Mouse (Mus musculus): ENCODE results near the gene Pdcd11. TPM values are rescaled to one million over a fixed set of nuclear protein-coding genes. Genes with fewer than 3 reads are reported as not detected.

Gene Pdcd11
- polyA plus RNA-seq (2012; rRNA removed): 18.0 and 20.8 TPM in 2 replicates
- polyA plus RNA-seq (2014; fragmentation: Nextera tagmentation; extraction: Ambion mirVana): 11.0 and 11.1 TPM in 2 replicates

DNA sequence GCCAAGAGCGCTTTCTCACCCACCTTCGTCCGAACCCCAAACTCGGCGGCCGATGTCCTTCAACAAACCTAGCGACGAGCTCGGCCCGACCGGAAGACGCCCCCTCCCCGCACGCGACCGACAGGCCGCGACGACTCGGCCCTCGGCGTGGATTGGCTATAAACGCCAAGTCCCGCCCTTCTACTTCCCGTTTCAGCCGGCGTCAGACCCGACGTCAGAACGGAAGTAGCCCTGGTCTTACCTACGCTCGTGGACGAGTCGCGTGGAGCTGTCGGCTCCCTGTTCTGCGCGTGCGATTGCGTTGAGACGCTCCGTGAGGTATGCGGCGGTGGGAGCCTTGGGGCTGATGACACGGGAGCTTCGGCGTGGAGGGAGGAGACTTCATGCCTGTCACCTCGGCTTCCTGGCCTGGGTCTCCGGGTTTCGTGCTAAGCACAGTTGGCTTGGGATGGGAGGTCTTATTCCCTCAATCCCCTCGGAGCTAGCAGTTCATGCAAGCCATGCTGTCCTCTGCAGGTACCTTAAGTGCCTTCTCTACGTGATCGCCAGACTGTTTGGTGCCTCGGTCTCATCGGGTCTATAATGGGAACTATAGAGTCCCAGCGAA, at the start of gene Pdcd11, which contains the start of gene Usmg5:
TSS of gene Pdcd11 (plus strand) at position 219 of the 607 bp plus-strand sequence.
TSS of gene Usmg5 (minus strand) at position 98 of the 607 bp plus-strand sequence.
- Histone ChIP-seq H3K4me1 (ENCODE audit: control insufficient read depth, insufficient read depth, low read length) (peaks cover 10% of the 10 kb centered on the region), H3K9ac (ENCODE audit: low read depth, low read length, severe bottlenecking) (peak within 1 kb of the TSS; percentile 93), H3K4me3 (replicated peaks; ENCODE audit: low read length) (peak within 1 kb of the TSS; percentile 94), H3K4me2 (replicated peaks; ENCODE audit: low read depth, low read length, severe bottlenecking) (peak within 1 kb of the TSS; percentile 91), H3K27ac (replicated peaks; ENCODE audit: low read depth, low read length) (peak within 1 kb of the TSS; percentile 79), H3K27me3 (ENCODE audit: control insufficient read depth, insufficient read depth, low read length) (no peaks in the 10 kb centered on the region), H3K9me3 (ENCODE audit: control insufficient read depth, low read length) (no peaks in the 10 kb centered on the region), H3K36me3 (ENCODE audit: control insufficient read depth, insufficient read depth, low read length) (peaks cover 39% of the 10 kb centered on the region)
- ATAC-seq (ENCODE audit: low FRiP score, low read depth) (peak; percentile 100), DNase-seq (ENCODE audit: low spot score) (peak; percentile 96)
- peak; percentile 66; the same call in 1 of the 2 replicates for TF ChIP-seq POLR2A (IDR thresholded peaks at IDR 0.05; ENCODE audit: borderline replicate concordance, extremely low read depth, insufficient read depth, insufficient read length)
- 2% methylated on average over 54 of the region's 56 CpGs for WGBS

DNA sequence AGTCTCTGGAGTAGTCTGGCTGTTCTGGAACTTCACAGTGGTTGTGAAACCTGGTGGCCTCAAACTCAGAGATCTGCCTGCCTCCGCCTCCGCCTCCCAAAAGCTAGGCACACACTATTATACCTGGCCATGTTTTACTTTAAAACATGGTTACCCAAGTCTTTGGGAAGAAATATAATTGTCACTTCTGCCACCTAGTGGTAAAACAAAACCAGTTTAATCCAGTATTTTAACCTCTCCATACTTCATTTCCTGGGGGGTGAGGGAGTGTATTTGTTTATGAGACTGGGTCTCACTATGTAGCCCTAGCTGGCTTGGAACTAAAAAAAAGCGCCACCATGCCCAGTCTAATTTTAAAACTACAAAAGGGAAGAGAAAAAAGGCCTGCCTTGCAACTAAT, 47.0 kb upstream of the Pdcd11 start:
- Histone ChIP-seq H3K9me3 (ENCODE audit: control insufficient read depth, low read length) (no peaks in the 10 kb centered on the region), H3K27ac (replicated peaks; ENCODE audit: low read depth, low read length) (no peak overlapping the region), H3K4me3 (replicated peaks; ENCODE audit: low read length) (no peak overlapping the region), H3K36me3 (ENCODE audit: control insufficient read depth, insufficient read depth, low read length) (peaks cover 55% of the 10 kb centered on the region), H3K4me1 (ENCODE audit: control insufficient read depth, insufficient read depth, low read length) (no peaks in the 10 kb centered on the region), H3K4me2 (replicated peaks; ENCODE audit: low read depth, low read length, severe bottlenecking) (no peak overlapping the region), H3K27me3 (ENCODE audit: control insufficient read depth, insufficient read depth, low read length) (no peaks in the 10 kb centered on the region), H3K9ac (ENCODE audit: low read depth, low read length, severe bottlenecking) (no peak overlapping the region)
- 85% methylated on average over 3 of the region's 3 CpGs for WGBS
- no peak for TF ChIP-seq POLR2A (IDR thresholded peaks at IDR 0.05; ENCODE audit: borderline replicate concordance, extremely low read depth, insufficient read depth, insufficient read length)
- ATAC-seq (ENCODE audit: low FRiP score, low read depth) (no peak), DNase-seq (ENCODE audit: low spot score) (peak; percentile 21)

DNA sequence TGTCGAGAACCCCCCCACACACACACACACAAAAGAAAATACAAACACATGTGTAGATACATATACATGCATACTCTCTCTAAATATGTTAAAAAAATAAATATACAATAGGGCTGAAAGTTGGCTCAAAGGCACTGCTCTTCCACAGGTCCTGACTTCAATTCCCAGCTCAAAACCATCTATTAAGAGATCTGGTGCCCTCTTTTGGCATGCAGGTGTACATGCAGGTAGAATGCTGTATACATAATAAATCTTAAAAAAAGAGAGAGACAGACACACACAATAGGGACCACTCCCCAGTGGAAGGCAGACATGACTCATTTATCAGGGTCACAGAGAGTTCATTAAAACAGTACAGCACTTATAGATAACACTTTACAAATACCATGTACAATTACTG, 44.2 kb upstream of the Pdcd11 start:
- H3K36me3 ChIP-seq (ENCODE audit: control insufficient read depth, insufficient read depth, low read length): peaks cover 32% of the 10 kb centered on the region
- H3K9me3 ChIP-seq (ENCODE audit: control insufficient read depth, low read length): no peaks in the 10 kb centered on the region
- DNase-seq (ENCODE audit: low spot score) (no peak), ATAC-seq (ENCODE audit: low FRiP score, low read depth) (no peak)
- no peak overlapping the region for H3K27ac ChIP-seq (replicated peaks; ENCODE audit: low read depth, low read length)
- H3K9ac ChIP-seq (ENCODE audit: low read depth, low read length, severe bottlenecking): no peak overlapping the region
- no peaks in the 10 kb centered on the region for H3K27me3 ChIP-seq (ENCODE audit: control insufficient read depth, insufficient read depth, low read length)
- 95% methylated on average over 1 of the region's 1 CpGs for WGBS
- H3K4me1 ChIP-seq (ENCODE audit: control insufficient read depth, insufficient read depth, low read length): peaks cover 14% of the 10 kb centered on the region
- no peak for TF ChIP-seq POLR2A (IDR thresholded peaks at IDR 0.05; ENCODE audit: borderline replicate concordance, extremely low read depth, insufficient read depth, insufficient read length)
- no peak overlapping the region for H3K4me2 ChIP-seq (replicated peaks; ENCODE audit: low read depth, low read length, severe bottlenecking)
- H3K4me3 ChIP-seq (replicated peaks; ENCODE audit: low read length): no peak overlapping the region

DNA sequence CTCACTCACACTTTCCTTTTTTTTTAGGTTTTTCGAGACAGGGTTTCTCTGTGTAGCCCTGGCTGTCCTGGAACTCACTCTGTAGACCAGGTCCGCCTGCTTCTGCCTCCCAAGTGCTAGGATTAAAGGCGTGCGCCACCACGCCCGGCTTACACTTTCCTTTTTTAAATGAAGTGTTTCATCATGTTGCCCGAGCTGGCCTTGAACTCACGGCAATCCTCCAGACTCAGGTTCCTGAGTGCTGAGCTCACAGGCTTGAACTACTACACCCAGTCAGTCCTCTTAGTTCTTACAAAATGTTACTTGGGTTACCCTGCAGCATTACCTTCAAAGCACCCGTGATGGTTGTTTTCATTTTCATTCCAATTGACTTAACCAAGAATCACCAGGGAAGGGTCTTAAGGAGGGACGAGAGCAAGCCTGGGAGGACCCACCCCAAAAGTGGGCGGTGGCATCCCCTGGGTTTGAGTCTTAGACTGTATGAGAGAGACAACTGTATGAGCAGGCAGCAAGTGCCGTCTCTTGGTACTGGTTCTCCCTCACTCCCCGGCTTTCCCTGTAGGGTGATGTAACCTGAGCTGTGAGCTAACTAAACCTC, 43.2 kb upstream of the Pdcd11 start:
- ATAC-seq (ENCODE audit: low FRiP score, low read depth) (no peak), DNase-seq (ENCODE audit: low spot score) (no peak)
- no peak overlapping the region for H3K27ac ChIP-seq (replicated peaks; ENCODE audit: low read depth, low read length)
- 84% methylated on average over 13 of the region's 13 CpGs for WGBS
- H3K27me3 ChIP-seq (ENCODE audit: control insufficient read depth, insufficient read depth, low read length): no peaks in the 10 kb centered on the region
- no peak overlapping the region for H3K4me2 ChIP-seq (replicated peaks; ENCODE audit: low read depth, low read length, severe bottlenecking)
- peaks cover 14% of the 10 kb centered on the region for H3K4me1 ChIP-seq (ENCODE audit: control insufficient read depth, insufficient read depth, low read length)
- no peaks in the 10 kb centered on the region for H3K9me3 ChIP-seq (ENCODE audit: control insufficient read depth, low read length)
- no peak overlapping the region for H3K4me3 ChIP-seq (replicated peaks; ENCODE audit: low read length)
- no peak for TF ChIP-seq POLR2A (IDR thresholded peaks at IDR 0.05; ENCODE audit: borderline replicate concordance, extremely low read depth, insufficient read depth, insufficient read length)
- peaks cover 30% of the 10 kb centered on the region for H3K36me3 ChIP-seq (ENCODE audit: control insufficient read depth, insufficient read depth, low read length)
- no peak overlapping the region for H3K9ac ChIP-seq (ENCODE audit: low read depth, low read length, severe bottlenecking)

DNA sequence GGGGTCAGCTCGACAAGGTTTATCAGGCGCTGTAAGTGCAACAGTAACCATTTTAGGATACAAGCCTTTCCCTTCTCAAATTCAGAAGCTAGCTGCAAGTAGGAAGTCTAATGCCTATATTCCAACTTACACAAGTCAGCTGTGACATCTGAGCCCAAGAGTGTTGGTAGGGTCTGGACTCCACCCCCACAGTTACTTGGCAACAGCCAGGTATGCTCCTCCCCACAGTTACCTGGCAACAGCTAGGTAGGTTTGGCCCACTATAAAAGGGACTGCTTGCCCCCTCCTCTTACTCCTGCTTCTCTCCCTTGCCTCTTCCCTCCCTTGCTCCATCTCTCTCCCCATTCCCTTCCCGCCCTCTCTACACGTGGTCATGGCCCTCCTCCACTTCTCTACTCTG, 41.5 kb upstream of the Pdcd11 start:
- Histone ChIP-seq H3K9me3 (ENCODE audit: control insufficient read depth, low read length) (no peaks in the 10 kb centered on the region), H3K4me3 (replicated peaks; ENCODE audit: low read length) (no peak overlapping the region; the same call in 1 of the 2 replicates), H3K27me3 (ENCODE audit: control insufficient read depth, insufficient read depth, low read length) (no peaks in the 10 kb centered on the region), H3K4me2 (replicated peaks; ENCODE audit: low read depth, low read length, severe bottlenecking) (peak overlapping the region; percentile 59; the same call in 1 of the 2 replicates), H3K36me3 (ENCODE audit: control insufficient read depth, insufficient read depth, low read length) (peaks cover 26% of the 10 kb centered on the region), H3K27ac (replicated peaks; ENCODE audit: low read depth, low read length) (no peak overlapping the region), H3K9ac (ENCODE audit: low read depth, low read length, severe bottlenecking) (no peak overlapping the region), H3K4me1 (ENCODE audit: control insufficient read depth, insufficient read depth, low read length) (peaks cover 14% of the 10 kb centered on the region)
- 63% methylated on average over 4 of the region's 4 CpGs for WGBS
- no peak for ATAC-seq (ENCODE audit: low FRiP score, low read depth)
- TF ChIP-seq POLR2A (IDR thresholded peaks at IDR 0.05; ENCODE audit: borderline replicate concordance, extremely low read depth, insufficient read depth, insufficient read length): no peak
- DNase-seq (ENCODE audit: low spot score): no peak
